Mouse (Mus musculus): ENCODE results near the gene Plekha7.

Plekha7 gene

DNA sequence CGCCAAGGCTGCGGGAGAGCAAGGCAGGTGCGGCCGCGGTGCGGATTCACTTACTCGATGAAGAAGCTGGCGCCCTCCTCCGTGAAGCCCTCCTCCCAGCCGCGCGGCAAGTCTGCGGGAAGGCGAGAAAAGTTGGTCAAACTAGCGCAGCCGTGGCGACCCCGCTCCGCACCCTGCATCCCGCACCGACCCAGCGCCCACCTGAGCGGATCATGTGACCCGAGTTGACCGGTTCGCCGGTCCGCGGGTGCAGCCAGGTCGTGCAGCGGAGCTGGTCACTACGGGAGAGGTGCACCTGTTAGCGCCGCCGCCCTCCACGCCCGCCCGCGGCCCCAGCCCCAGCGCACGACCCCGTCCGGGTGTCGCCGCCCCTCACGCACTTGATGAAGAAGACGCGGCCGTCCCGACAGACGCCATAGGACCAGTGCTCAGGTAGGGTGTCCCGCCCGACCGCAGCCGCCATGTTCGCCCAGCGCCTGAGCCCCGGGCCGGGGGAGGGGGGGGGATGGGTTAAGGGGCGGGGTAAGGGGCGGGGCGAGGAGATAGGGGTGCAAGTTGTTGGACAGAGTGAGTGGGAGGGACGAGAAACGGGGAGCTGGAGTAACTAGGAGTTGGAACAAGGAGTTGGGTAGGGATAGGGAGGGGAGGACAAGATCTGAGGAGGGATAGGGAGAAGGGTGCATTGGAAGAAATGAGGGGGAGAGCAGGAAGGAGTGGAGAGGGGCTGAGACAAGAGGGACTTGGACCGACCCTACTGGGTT, at the start of gene Plekha7:
Gene Plekha7, minus strand, starts transcription at position 506 of the 761 bp plus-strand sequence.
- DNase-seq: peak; percentile 80

DNA sequence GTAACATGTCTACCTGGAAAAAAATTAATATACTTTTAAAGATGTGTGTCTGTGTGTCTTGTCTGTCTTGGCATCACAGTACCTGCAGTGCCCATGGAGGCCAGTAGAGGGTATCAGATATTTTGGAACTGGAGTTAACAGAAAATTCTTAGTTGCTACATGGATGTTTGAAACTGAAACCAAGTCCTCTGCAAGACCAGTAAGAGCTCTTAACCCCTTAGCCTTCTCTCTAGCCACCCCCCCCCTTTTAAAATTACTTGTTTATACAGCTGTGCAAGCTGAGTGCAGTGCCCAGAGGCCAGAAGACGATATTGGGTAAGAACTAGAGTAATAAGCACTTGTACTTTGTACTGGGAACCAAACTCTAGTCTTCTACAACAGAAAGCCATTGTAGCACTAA, 28.1 kb upstream of the Plekha7 start:
- peak; percentile 73 for DNase-seq

DNA sequence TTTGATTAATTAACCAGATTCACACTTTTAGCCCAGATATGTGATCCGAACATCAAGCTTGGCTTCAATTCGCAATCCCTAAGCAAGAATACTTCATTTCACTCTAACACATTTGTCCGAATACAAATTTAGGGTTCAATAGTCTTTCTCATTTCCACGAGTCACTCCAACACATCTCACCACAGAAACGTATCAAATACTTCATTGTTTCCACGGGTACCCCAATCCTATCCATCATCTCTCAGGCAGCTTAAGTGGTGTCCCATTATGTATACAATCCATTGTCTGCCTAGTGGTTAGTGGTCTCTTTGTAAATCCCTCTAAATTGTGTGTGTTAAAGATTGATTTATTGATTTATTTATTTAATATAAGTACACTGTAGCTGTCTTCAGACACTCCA, 27.0 kb upstream of the Plekha7 start:
- DNase-seq: no peak

DNA sequence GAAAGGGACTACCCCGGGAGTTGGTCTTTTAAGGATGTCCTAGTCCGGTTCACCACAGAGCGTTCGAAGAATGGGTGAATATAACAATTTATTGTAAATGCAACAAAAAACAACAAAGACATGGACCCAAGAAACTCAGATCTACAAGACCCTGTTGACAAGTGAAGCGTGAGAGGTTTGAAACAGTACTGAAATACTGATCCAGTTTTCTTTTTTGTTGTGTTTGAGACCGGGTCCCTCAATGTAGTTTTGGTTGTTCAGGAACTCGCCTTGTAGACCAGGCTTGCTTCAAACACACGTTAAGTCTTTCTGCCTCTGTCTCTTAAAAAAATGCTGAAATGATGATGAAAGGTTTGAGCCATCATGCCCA, 26.5 kb upstream of the Plekha7 start:
- no peak for DNase-seq

DNA sequence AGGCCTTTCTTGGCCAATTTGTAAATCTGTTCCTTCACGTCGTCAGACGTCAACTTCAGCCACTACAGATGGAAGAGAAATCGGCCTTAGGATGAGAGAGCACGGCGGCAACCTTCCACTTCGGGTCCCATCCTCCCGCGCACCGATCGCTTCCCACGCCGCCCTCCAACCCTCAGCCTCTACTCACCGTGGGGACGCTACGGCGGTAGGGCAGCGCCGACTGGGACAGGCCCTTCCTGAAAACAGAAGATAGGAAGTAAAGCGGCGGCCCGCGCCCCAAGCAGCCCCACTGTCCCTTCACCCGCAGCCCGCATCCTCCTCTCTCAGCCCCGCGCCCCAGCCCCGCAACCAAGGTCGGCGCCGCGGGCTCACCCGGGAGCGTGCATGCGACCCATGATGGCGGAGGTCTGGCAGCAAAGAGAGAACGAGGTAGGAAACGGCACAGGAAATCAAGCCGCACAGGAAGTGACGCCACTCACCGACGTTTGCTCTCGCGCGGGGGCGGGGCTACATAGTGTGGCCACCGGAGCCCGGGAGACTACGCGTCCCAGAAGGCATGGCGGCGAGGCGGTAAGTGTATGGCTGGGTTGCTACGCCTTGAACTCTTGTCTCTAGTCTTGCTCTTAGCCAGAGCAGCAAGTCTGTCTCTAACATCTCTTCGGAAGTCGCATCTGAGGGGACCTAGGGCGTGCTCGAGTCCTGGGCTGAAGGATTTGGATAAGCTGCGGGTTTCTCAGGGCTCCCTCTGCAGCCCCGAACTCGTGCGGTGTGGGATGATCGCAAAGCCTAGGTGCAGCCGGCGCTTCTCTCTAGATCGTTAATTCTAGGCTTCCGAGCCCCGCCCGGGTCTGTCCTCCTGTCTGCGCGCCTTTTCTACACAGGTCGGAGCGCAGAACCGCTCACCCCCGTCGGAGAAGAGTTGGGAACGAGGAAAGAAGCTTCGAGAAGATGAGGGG, 25.8 kb upstream of the Plekha7 start, which contains the start of gene Rps13:
Gene Rps13, minus strand, starts transcription at position 483 of the 956 bp plus-strand sequence.
- DNase-seq: peak; percentile 98

DNA sequence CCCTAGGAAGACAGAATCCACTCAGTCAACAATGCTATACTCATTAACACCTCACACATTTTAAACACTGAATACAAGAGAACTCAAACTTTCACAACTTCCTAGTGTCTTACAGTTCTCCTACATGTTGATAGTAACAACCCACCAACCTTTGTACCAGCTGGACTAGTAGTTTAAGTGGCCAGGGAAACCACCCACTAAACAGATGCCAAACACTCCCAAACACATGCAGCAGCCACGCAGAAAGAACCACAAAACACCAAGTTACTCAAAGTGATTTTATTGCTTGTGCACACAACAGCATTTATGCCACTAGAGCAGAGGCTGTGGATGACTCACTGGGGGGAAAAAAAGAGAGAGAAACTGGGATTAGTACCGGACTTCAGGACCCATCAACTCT, 23.1 kb upstream of the Plekha7 start:
- DNase-seq: no peak

DNA sequence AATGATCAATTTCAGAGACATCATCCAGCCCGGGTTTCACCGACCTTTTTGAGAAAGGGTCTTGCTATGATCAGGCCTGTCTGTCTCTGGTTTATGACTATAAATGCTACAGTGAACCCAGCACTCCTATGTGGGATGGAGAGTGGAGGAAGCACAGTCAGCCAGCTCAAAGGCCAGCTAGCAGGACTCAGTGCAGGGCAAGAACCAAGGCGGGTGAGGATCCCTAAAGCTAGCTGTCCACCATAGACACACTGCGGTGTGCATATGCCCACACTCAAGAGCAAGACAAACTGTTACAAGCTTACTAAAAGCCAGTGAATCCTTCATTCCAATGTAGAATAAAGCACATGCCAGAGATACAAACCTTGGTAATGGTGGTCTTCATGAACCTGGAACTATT, 21.7 kb upstream of the Plekha7 start:
- DNase-seq: no peak

DNA sequence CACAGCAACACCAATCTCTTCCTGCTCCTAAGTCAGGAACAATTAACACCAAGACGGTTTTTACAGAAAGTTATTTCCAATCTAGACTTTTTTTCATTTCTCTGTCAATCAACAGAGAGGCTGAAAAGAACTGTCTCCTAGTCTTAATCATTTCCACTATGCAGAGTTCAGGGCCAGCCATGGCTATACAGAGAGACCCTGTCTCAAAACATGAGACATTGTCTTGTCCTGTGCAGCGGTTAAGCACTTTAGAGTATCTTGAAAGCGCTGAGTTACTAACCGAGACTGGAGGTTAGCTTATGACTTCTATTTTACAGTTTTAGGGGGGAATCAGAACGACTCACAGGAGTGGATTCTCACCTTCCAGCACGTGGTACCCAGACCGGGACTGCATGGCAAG, 20.6 kb upstream of the Plekha7 start:
- DNase-seq: no peak

DNA sequence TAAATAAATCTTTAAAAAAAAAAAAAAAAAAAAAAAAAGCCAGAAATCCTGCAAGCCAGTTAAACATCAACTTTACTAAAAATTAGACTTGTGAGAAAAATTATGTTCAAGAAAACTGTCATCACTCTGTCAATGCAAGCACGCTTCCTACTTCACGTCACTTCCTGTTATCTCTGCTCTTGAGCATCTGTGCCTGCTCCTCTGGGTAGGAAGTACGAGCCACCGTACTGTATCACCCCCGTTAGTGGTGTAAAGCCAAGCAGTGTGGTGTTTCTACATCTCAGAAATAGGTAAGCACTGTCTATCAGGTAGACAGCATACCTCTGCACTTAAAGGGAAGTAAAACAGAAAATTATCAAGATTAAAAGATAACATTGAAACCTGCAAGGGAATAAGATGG, 19.7 kb upstream of the Plekha7 start:
- DNase-seq: no peak

DNA sequence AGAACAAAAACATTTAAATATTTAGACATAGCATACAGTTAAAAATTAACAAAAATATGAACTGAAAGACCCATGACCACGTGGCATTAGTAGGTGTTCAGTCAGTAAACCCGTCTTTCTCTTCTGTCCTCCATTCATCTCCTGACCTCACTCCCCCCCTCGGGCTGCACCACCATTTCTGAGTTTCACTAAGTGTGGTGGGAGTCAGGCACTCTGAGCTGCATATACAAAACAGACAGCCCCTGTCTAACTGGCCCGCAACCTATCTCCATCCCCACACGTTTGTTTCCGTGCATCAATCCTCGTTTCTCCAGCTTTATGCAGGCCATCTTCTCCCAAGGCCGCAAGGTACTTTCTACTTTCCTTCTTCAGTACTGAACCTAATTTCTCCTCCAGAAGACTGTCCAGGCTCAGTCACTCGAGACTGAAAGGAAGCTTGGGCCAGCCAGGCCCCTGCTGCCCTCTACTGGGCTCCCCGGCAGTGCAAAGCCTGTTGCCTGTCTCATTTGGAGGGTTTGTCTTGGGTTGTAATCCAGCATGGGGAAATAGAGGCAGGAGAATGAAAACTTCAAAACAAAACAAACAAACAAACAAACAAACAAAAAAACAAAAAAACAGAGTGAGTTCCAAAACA, 15.3 kb upstream of the Plekha7 start:
- DNase-seq: peak; percentile 84

DNA sequence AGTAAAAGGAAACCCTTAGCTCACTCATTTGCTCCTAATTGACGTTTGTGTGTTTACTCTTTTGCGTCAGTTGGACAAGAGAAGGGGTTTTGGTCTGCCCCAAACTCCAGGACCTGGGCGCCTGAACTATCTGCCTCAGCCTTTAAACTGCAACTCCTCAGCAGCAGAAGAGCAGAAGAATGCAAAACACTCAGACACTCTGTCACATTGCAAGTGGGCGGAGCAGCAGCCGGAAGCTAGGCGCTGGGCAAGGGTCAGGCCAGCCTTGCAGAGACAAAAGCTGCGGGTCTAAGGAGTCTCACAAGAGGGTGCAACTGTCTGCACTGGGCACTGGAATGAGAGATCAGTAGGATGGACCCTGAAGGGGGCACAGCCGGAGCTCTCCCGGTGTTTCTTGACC, 1.3 kb upstream of the Plekha7 start:
- peak; percentile 86 for DNase-seq

DNA sequence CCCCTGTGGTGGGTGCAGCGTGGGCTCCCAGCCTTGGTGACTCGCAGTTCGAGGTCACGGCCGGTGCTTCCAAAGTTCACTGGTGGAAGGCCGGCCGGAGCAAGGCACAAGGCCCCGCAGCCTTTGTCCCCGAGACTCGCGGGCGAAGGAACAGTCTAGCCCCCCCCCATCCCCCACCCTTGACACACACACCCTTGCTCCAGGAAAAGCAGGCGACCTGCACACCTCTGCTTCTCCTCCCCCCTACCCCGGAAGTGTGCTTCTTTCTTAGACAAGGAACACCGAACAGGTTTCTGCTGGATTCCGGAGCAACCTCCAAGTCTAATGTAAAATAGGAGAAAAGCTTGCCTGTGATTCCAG, 436 bp upstream of the Plekha7 start:
- DNase-seq: peak; percentile 69

DNA sequence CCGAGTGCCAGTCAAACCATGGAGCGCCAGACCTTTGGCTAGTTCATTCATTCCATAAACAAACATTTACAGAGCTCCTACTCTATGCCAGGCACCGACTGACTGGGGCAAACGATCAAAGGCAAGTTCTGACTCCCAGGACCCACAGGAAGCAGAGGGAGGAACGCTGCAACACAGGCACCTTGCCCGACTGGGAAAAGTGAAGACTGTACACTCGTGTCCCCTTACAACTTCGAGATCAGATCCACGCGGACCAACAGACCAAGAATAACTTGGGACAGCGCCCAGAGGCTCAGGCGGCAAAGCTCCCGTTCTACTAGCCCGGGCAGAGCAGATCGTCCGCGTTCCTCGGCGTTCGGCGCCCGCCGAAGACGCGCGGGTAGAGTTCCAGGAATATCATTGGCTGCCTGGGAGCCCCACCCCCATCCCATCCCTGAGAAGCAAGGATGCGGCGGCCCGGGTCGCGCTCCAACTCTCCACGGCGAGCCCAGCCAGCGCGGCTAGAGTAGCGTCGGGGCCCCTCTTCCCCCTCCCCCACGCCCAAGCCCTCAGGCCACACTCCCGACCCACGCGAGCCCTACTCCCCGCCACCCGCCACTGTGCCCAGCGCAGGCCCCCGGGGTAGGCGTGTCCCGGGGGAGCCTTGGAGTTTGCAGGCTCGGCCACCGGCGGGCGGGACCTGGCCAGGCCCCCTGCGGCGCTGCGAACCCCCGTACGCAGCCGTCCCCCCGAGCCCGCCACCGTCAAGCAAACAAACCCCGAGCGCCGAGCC, 891 bp downstream of the Plekha7 start:
- DNase-seq: peak; percentile 90

DNA sequence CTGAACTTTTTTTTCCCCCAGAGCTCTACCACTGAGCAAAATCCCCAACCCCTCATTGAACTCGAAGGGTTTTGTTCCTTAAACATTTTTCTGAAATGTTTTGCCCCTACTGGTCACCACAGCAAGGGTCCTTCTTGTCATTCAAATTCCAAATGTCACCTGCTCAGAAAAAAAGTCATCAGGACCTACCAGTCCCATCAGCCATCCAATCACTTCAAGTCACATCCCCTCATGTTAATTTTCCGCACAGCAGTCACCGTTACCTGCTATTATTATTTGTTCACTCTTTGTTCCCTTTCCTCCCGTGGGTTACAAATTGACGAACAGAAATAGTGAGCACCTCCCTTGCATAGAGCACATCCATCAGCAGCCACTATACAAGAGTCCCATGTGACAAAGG, 1.6 kb downstream of the Plekha7 start:
- no peak for DNase-seq

DNA sequence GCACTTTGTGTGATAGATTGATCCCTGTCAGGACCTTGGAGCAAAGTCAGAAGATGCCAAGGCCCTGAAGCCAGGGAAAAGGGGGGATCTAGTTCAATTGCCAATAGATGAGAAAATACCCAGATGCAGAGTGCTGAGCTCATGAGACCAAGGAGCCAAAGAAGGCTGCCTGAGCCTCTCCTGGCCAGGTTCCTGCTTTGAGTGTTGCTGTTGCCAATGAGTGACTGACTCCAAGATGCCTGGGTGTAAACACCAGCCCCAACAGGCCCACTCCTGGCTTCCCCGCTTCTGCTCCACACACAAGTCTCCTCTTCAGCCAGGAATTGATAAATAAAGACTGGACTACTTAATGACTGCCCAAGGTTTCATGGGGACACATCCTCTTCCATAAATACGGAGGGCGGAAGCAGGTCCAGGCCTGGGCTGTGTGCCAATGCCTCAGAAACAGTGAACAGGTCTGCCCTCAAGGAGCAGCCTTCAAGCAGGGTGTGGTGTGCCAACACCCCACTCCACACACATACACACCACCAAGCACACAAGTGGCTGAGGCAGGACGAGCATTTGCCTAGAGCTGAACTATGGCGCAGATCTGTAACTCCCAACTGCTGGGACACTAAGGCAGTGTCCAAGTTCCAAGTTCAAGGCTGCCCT, 6.4 kb downstream of the Plekha7 start:
- DNase-seq: no peak

DNA sequence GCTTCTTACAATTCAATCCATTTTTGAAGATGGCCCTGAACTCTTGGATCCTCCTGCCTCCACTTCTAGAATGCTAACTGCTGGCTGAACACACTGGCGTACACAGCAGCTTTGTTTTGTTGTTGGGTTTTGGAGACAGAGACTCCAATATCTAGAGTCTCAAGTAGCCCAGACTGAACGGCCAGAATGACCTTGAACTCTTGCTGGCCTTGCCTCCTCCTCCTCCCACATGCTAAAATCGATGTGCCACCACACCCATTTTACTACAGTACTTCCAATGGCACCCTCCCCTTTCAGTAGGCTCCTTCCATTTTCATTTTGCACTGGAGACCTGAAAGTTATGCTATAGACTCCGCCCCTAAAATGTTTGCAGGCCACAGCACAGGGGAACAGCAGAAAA, 7.0 kb downstream of the Plekha7 start:
- no peak for DNase-seq

DNA sequence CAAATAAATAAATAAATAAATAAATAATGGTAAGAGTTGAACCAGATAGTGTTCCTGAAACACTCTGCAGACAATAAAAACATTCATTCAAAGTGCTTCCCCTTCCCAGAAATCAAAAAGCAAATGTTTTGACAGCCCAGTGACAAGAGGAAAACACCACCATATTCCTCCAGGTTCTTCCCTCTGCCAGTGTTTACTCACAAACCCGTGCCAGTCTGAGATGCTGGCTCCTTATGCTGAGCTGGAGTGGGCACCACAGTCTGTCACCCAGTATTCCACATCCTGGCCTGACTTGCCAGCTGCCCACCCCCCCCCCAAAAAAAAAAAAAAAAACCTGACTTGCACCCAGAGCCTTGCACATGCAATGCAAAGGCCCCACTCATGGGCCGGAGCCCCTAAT, 9.3 kb downstream of the Plekha7 start:
- DNase-seq: no peak

DNA sequence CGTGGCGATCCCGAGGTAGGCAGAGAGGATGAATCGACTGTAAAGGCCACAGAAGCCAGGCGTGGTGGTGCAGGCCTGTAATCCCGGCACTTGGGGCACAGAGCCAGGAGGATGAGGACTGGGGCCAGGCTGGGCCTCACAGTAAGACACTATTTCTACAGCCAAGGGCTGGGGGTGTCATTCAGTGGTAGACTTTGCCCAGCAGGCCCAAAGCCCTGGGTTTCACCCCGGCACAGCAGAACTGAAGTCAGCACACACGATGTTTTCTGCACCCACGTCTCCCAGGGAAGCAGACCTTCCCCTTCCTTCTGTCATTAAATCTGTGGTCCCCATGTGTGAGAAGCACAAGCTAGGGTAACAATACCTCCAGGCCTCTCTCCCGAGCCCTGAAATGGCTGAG, 9.8 kb downstream of the Plekha7 start:
- peak; percentile 78 for DNase-seq

DNA sequence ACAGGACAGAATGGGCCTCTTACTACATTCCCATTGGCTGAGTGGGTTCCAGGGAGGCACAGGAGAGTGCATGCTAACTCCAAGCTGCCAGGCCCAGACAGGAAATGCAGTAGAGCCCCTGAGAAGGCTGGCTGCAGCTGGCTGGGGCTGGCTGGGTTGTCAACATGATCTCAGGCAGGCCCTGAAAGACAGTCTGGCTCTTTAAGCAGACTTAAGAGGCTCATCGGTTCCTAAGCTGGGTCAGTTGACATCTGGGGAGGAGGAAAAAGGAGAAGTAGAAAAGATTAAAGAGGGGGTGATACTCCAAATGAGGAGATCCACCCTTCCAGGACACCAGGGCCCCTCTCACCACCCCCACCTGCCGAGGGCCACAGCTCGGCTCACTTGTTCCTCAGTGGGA, 13.2 kb downstream of the Plekha7 start:
- DNase-seq: peak; percentile 51

DNA sequence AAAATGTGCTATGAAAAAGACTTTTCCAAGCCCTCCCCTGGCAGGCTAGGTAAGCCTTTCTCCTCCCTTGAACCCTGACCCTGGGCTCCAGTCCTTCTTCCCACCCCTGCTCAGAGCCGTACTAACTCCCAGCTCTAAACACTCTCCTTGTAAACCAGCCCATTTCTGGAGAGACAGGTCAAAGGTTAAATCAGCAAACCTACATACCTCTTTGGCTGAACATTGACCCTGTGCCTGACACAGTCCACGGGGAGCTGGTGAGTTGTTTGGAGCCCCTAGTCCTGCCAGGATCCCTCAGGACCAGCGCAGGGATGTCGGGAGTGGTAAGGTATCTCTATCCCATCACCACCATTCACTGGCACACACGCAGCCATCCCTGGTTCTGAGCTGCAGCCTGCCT, 15.8 kb downstream of the Plekha7 start:
- peak; percentile 61 for DNase-seq

DNA sequence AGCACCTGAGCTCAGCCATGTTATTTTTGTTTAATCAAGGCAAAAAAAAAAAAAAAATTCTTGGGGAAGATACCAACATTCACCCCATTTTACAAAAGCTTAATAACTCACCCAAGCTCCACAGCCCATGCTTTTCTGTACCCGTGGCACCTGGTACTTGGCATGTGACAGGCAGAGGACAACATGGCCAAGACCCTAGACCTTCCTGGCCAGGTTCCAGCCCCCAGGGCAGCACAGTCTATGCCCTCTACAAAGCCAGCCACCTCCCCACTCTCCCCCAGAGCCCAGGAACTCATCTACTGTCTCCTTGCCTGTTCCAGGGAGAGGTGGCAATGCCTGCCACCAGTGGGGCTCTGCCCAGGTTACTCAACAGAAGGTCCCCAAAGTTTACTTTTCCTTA, 17.6 kb downstream of the Plekha7 start:
- no peak for DNase-seq

DNA sequence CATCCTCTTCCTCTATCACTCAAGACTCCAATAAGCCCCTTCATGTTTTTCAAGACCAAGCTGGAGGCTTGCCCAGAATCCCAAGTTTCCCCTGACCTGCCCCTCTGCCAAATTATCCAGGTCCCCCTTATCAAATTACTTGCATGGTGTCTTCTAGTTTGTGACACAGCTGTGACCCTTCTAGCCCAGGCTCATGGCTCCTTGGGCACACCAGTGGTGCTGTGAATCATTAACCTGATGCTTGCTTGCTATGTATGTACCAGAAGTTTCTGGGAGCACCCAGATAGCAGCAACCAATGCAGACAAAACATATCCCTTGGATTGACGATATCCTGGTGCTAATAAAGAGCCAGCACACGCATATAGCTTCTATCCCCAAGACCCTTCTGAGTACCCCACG, 19.2 kb downstream of the Plekha7 start:
- peak; percentile 71 for DNase-seq

Data from kidney, postnatal 14 days (tissue).